Mouse (Mus musculus): ENCODE results near the gene Erbb2. TPM values are rescaled to one million over a fixed set of nuclear protein-coding genes. Genes with fewer than 3 reads are reported as not detected.

The Erbb2 gene
- polyA plus RNA-seq, 1 experiment from 2014 or later = 7.6 TPM

DNA sequence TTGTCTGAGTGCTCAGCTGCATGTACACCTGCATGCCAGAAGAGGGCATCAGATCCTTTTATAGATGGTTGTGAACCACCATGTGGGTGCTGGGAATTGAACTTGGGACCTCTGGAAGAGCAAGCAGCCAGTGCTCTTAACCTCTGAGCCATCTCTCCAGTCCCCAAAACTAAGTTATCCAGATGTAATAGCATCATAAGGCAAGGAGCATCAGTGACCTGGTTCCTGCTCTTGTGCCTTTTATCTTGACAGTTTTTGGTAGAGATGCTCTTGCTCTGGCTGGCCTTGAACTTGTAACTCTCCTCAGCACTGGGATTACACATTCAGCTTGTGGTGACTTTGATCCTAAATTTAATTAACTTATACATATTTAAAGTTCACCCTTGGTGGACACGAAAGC is 31.4 kb downstream of the Erbb2 start:
- Histone ChIP-seq H3K4me1 (ENCODE audit: control insufficient read depth, insufficient read depth, low read length) (no peaks in the 10 kb centered on the region), H3K4me3 (replicated peaks; ENCODE audit: low read depth, low read length) (no peak overlapping the region), H3K36me3 (ENCODE audit: control insufficient read depth, insufficient read depth, low read length) (no peaks in the 10 kb centered on the region), H3K27me3 (ENCODE audit: control insufficient read depth, insufficient read depth, low read length) (peaks cover 23% of the 10 kb centered on the region), H3K9me3 (ENCODE audit: control insufficient read depth, low read length) (no peaks in the 10 kb centered on the region), H3K4me2 (ENCODE audit: low read length) (no peak overlapping the region), H3K9ac (replicated peaks; ENCODE audit: low read length) (no peak overlapping the region), H3K27ac (replicated peaks; ENCODE audit: low read depth, low read length) (no peak overlapping the region)
- 94% methylated on average over 1 of the region's 1 CpGs for WGBS
- ATAC-seq (ENCODE audit: low FRiP score, low TSS enrichment) (no peak), DNase-seq (no peak)

DNA sequence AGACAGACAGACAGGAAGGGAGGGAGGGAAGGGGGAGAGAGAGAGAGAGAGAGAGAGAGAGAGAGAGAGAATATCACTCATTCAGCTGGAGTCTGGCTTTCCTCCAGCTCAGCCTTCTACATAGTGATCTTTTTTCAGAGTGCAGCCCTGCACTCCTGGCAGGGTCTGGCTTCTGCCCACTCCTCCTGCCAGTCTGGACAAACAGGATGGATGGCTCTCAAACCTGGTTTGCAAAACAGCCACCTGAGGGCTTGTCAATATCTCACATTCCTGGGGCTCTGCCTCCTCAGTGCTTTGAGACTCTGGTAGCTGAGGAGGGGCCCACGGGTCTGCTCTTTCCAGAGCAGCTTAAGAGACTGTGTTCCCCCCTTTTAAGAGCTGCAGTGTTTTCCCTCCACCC is 33.0 kb downstream of the Erbb2 start:
- DNase-seq (no peak), ATAC-seq (ENCODE audit: low FRiP score, low TSS enrichment) (no peak)
- no peak overlapping the region for H3K4me2 ChIP-seq (ENCODE audit: low read length)
- H3K27ac ChIP-seq (replicated peaks; ENCODE audit: low read depth, low read length) = no peak overlapping the region
- H3K4me1 ChIP-seq (ENCODE audit: control insufficient read depth, insufficient read depth, low read length) = no peaks in the 10 kb centered on the region
- H3K4me3 ChIP-seq (replicated peaks; ENCODE audit: low read depth, low read length) = no peak overlapping the region
- H3K36me3 ChIP-seq (ENCODE audit: control insufficient read depth, insufficient read depth, low read length) = no peaks in the 10 kb centered on the region
- WGBS = 59% methylated on average over 1 of the region's 1 CpGs
- no peaks in the 10 kb centered on the region for H3K9me3 ChIP-seq (ENCODE audit: control insufficient read depth, low read length)
- H3K27me3 ChIP-seq (ENCODE audit: control insufficient read depth, insufficient read depth, low read length) = peaks cover 23% of the 10 kb centered on the region
- H3K9ac ChIP-seq (replicated peaks; ENCODE audit: low read length) = no peak overlapping the region

DNA sequence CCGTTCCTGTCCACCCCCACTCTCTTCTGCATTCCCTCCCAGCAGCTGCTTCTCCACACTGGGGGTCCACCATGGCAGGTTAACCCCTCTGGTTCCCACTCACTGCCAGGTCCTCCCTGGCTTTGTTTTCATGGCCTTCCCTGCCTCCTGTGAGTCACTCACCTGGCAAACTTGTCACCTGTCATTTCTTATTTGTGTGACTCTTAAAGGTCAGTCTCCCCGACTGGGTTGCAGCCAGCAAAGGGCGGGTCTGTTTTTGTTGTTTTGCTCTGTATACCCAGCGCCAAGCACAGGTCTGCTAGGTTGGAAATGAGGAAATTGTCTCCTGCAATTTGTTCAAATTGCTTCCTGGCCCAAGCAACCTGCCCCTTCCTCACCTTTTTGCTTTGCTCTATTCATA is 33.4 kb downstream of the Erbb2 start:
- Histone ChIP-seq H3K4me1 (ENCODE audit: control insufficient read depth, insufficient read depth, low read length) (no peaks in the 10 kb centered on the region), H3K4me2 (ENCODE audit: low read length) (no peak overlapping the region), H3K27me3 (ENCODE audit: control insufficient read depth, insufficient read depth, low read length) (peaks cover 23% of the 10 kb centered on the region), H3K4me3 (replicated peaks; ENCODE audit: low read depth, low read length) (no peak overlapping the region), H3K36me3 (ENCODE audit: control insufficient read depth, insufficient read depth, low read length) (no peaks in the 10 kb centered on the region), H3K9ac (replicated peaks; ENCODE audit: low read length) (no peak overlapping the region), H3K27ac (replicated peaks; ENCODE audit: low read depth, low read length) (no peak overlapping the region), H3K9me3 (ENCODE audit: control insufficient read depth, low read length) (no peaks in the 10 kb centered on the region)
- DNase-seq (no peak), ATAC-seq (ENCODE audit: low FRiP score, low TSS enrichment) (no peak)
- WGBS = 65% methylated on average over 4 of the region's 4 CpGs

DNA sequence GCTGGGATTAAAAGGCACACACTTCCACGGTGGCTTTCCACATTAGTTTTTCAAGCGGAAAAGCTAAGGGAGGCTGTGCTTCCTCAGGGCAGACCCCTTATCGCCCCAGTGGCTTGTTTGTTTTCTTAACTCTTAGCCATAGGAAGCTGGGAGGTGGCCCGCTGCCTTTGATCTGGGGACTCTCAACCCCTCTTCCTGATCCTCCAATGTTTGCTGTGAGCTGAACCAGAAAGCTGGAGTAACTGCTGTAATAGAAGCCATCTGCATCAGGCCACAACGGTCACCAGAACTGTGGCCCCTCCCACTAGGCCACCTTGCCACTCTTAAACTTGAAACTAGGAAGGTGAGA is 33.9 kb downstream of the Erbb2 start, which contains the start of gene Grb7:
Gene Grb7, plus strand, starts transcription at position 182 of the 349 bp plus-strand sequence.
- Histone ChIP-seq H3K36me3 (ENCODE audit: control insufficient read depth, insufficient read depth, low read length) (no peaks in the 10 kb centered on the region), H3K4me1 (ENCODE audit: control insufficient read depth, insufficient read depth, low read length) (no peaks in the 10 kb centered on the region), H3K27ac (replicated peaks; ENCODE audit: low read depth, low read length) (no peak within 1 kb of the TSS), H3K4me2 (ENCODE audit: low read length) (peak within 1 kb of the TSS; percentile 21; the same call in 1 of the 2 replicates), H3K9ac (replicated peaks; ENCODE audit: low read length) (no peak within 1 kb of the TSS), H3K9me3 (ENCODE audit: control insufficient read depth, low read length) (no peaks in the 10 kb centered on the region), H3K4me3 (replicated peaks; ENCODE audit: low read depth, low read length) (no peak within 1 kb of the TSS), H3K27me3 (ENCODE audit: control insufficient read depth, insufficient read depth, low read length) (peaks cover 23% of the 10 kb centered on the region)
- ATAC-seq (ENCODE audit: low FRiP score, low TSS enrichment) (no peak), DNase-seq (no peak)
- 9% methylated on average over 5 of the region's 5 CpGs for WGBS

DNA sequence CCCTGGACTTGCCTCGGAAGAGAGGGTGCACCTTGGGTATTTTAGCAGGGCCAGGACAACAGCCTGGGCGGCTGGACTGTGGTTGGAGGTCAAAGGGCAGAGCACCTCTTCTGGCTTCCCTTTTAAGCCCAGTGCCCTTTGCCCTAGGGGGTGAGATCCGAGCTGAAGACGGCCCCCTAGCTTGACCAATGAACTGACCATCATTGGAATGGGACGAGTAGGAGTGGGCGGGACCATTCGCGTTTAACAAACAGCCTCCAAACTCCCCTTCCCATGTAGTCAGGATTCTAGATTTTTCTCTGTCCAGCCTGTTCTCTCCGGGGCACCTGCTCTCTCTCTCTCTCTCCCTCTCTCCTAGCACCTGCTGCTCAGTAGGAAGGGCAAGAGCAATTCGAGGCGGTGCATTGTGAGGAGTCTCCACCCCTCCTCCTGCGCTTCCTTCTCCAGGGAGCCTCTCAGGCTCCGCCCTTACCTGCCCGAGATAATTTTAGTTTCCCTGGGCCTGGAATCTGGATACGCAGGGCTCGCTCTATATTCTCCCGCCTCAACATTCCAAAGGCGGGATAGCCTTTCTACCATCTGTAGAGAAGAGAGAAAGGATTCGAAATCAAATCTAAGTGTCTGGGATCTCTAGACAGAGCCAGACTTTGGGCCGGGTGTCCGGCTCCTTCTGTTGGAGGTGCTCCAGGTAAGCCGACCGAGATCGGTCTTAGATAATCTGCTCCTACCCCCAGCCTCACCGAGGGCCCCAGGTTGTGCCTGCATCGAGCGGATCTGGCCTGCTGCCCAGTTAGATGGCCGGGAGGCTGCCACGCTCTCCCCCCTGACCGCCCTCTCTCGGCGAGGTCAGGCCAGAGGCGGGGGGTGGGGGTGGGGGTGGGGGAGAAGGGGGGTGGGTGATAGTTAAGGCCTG is 34.5 kb downstream of the Erbb2 start:
- 3% methylated on average over 33 of the region's 33 CpGs for WGBS
- Histone ChIP-seq H3K36me3 (ENCODE audit: control insufficient read depth, insufficient read depth, low read length) (no peaks in the 10 kb centered on the region), H3K4me1 (ENCODE audit: control insufficient read depth, insufficient read depth, low read length) (no peaks in the 10 kb centered on the region), H3K27ac (replicated peaks; ENCODE audit: low read depth, low read length) (no peak overlapping the region), H3K4me2 (ENCODE audit: low read length) (peak overlapping the region; percentile 21; the same call in 1 of the 2 replicates), H3K9ac (replicated peaks; ENCODE audit: low read length) (no peak overlapping the region), H3K9me3 (ENCODE audit: control insufficient read depth, low read length) (no peaks in the 10 kb centered on the region), H3K4me3 (replicated peaks; ENCODE audit: low read depth, low read length) (no peak overlapping the region), H3K27me3 (ENCODE audit: control insufficient read depth, insufficient read depth, low read length) (peaks cover 23% of the 10 kb centered on the region)
- DNase-seq = no peak
- no peak for ATAC-seq (ENCODE audit: low FRiP score, low TSS enrichment)

DNA sequence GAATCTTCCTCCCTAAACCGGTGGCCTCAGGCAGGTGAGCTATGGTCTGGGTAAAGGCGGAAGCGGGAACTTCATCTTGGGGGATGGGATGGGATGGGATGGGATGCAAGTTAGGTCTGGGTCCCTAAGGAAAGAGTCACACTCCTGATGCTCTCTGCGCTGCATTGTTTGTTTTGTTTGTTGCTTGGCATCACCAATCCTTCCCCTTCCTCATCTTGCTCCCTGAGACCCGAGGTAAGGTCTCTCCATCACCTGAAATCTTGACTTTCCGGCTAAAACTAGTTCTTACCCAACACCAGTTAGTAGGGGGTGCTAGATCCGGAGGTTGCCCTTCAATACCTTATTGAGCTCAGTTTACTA is 35.2 kb downstream of the Erbb2 start:
- no peaks in the 10 kb centered on the region for H3K36me3 ChIP-seq (ENCODE audit: control insufficient read depth, insufficient read depth, low read length)
- DNase-seq (no peak), ATAC-seq (ENCODE audit: low FRiP score, low TSS enrichment) (no peak)
- WGBS = 13% methylated on average over 7 of the region's 7 CpGs
- H3K9me3 ChIP-seq (ENCODE audit: control insufficient read depth, low read length) = no peaks in the 10 kb centered on the region
- no peak overlapping the region for H3K27ac ChIP-seq (replicated peaks; ENCODE audit: low read depth, low read length)
- H3K27me3 ChIP-seq (ENCODE audit: control insufficient read depth, insufficient read depth, low read length) = peaks cover 23% of the 10 kb centered on the region
- H3K4me3 ChIP-seq (replicated peaks; ENCODE audit: low read depth, low read length) = no peak overlapping the region
- H3K4me1 ChIP-seq (ENCODE audit: control insufficient read depth, insufficient read depth, low read length) = no peaks in the 10 kb centered on the region
- no peak overlapping the region for H3K9ac ChIP-seq (replicated peaks; ENCODE audit: low read length)
- peak overlapping the region; percentile 21; the same call in 1 of the 2 replicates for H3K4me2 ChIP-seq (ENCODE audit: low read length)

DNA sequence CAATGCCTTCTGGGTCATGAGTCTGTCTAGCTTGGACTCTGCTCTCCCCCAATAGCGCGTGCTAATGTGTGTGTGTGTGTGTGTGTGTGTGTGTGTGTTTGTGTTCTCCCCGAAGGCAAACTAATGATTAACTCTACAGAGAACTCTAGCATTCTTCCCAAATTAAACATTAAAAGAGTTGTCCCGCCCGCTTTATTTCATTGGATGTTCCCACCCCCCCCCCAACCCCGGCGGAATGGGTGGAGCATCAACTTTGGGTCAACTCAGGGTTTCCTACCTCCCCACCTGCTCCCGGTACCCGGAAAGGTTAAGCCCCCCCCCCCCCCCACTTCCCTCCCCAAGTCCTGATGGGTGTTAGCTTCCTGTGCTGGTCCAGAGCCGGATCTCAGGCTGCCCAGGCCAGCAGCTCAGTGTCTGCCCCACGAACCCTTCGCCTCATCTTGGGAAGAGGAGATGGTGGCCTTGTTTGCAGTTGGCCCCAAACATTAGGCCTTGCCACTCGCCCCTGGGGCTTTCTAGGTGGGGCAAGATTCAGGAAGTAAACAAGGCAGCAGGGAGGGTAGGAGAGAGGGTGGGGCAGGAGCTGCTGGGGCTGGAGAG is 36.0 kb downstream of the Erbb2 start:
- Histone ChIP-seq H3K27ac (replicated peaks; ENCODE audit: low read depth, low read length) (no peak overlapping the region), H3K9me3 (ENCODE audit: control insufficient read depth, low read length) (no peaks in the 10 kb centered on the region), H3K27me3 (ENCODE audit: control insufficient read depth, insufficient read depth, low read length) (peaks cover 23% of the 10 kb centered on the region), H3K36me3 (ENCODE audit: control insufficient read depth, insufficient read depth, low read length) (no peaks in the 10 kb centered on the region), H3K4me2 (ENCODE audit: low read length) (no peak overlapping the region), H3K4me1 (ENCODE audit: control insufficient read depth, insufficient read depth, low read length) (no peaks in the 10 kb centered on the region), H3K9ac (replicated peaks; ENCODE audit: low read length) (no peak overlapping the region), H3K4me3 (replicated peaks; ENCODE audit: low read depth, low read length) (no peak overlapping the region)
- no peak for DNase-seq
- 45% methylated on average over 13 of the region's 13 CpGs for WGBS
- no peak for ATAC-seq (ENCODE audit: low FRiP score, low TSS enrichment)

DNA sequence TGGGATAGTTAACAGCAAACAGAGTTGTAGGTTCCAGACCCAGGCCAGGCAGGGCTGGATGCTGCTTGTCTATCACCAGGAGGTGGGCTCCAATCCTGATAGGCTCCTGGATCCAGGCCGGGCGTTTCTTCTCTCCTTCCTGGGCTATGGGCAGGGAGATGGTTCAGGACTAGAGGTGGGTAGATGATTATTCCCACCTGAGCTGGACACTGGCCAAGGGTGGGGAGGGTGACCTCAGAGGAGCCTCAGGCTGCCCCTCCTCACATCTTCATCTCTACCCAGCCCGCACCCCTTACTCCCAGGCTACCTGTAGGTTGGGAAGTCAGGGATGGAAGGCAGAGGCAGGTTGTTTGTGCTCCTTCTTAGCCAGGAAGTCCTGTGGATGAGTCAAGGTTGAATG is 37.1 kb downstream of the Erbb2 start:
- DNase-seq = no peak
- no peak overlapping the region for H3K4me2 ChIP-seq (ENCODE audit: low read length)
- H3K4me1 ChIP-seq (ENCODE audit: control insufficient read depth, insufficient read depth, low read length) = no peaks in the 10 kb centered on the region
- peaks cover 23% of the 10 kb centered on the region for H3K27me3 ChIP-seq (ENCODE audit: control insufficient read depth, insufficient read depth, low read length)
- H3K4me3 ChIP-seq (replicated peaks; ENCODE audit: low read depth, low read length) = no peak overlapping the region
- H3K36me3 ChIP-seq (ENCODE audit: control insufficient read depth, insufficient read depth, low read length) = no peaks in the 10 kb centered on the region
- no peaks in the 10 kb centered on the region for H3K9me3 ChIP-seq (ENCODE audit: control insufficient read depth, low read length)
- no peak overlapping the region for H3K27ac ChIP-seq (replicated peaks; ENCODE audit: low read depth, low read length)
- no peak for ATAC-seq (ENCODE audit: low FRiP score, low TSS enrichment)
- no peak overlapping the region for H3K9ac ChIP-seq (replicated peaks; ENCODE audit: low read length)
- 86% methylated on average over 3 of the region's 3 CpGs for WGBS
